Mouse (Mus musculus) frontal cortex, postnatal 14 days (tissue): ENCODE measurements at regions not wholly inside any gene's neighbourhood (a gene's known extent, or its start where the extent isn't known, plus 50 kb on each side); places are given as distances from the start of the nearest gene placed in this dataset.

Experiments
- DNase-seq, 2 experiments: peaks; one replicate each; pipeline ENCODE4 v3.0.0; 2022; ENCODE audit warnings: low spot score in 2 of 2

GRCm38 (mm10) chrX:11716773-11717172 lies 389.2 kb downstream of the H2al1j start:
- DNase-seq = no peak

- no peak for DNase-seq
These were observed 391.2 kb downstream of the H2al1j start for GRCm38 (mm10) chrX:11718778-11719177.

GRCm38 (mm10) chrX:11720517-11720916 lies 392.9 kb downstream of the H2al1j start:
- DNase-seq = no peak

GRCm38 (mm10) chrX:11722730-11723129 lies 395.1 kb downstream of the H2al1j start:
- no peak for DNase-seq

- no peak for DNase-seq
These were observed 397.1 kb downstream of the H2al1j start for GRCm38 (mm10) chrX:11724718-11725117.

GRCm38 (mm10) chrX:11726524-11727231 lies 399.1 kb downstream of the H2al1j start:
- no peak for DNase-seq

- no peak for DNase-seq
These were observed 400.9 kb downstream of the H2al1j start for GRCm38 (mm10) chrX:11728481-11728880.

- DNase-seq = no peak
These were observed 402.4 kb downstream of the H2al1j start for GRCm38 (mm10) chrX:11729992-11730391.

GRCm38 (mm10) chrX:11732371-11732770 lies 404.7 kb downstream of the H2al1j start:
- DNase-seq = no peak

- DNase-seq = no peak
These were observed 407.1 kb downstream of the H2al1j start for GRCm38 (mm10) chrX:11734505-11735435.

- peak; percentile 7 to 10 for DNase-seq
These were observed 408.0 kb downstream of the H2al1j start for GRCm38 (mm10) chrX:11735516-11736170.

GRCm38 (mm10) chrX:11736481-11736880 lies 408.9 kb downstream of the H2al1j start:
- DNase-seq = no peak

- no peak for DNase-seq
These were observed 411.9 kb downstream of the H2al1j start for GRCm38 (mm10) chrX:11739565-11739964.

GRCm38 (mm10) chrX:11745911-11746310 lies 414.2 kb downstream of the Bcor start:
- no peak for DNase-seq

GRCm38 (mm10) chrX:11747386-11748121 lies 412.6 kb downstream of the Bcor start:
- no peak for DNase-seq

GRCm38 (mm10) chrX:11748278-11748677 lies 411.9 kb downstream of the Bcor start:
- no peak for DNase-seq

GRCm38 (mm10) chrX:11752513-11752912 lies 407.6 kb downstream of the Bcor start:
- no peak for DNase-seq

- no peak for DNase-seq
These were observed 407.1 kb downstream of the Bcor start for GRCm38 (mm10) chrX:11752973-11753590.

- no peak for DNase-seq
These were observed 405.1 kb downstream of the Bcor start for GRCm38 (mm10) chrX:11755046-11755445.

GRCm38 (mm10) chrX:11763351-11764082 lies 396.6 kb downstream of the Bcor start:
- DNase-seq = peak; percentile 15 to 21
